Mouse (Mus musculus): ENCODE results near the gene Nqo2.

Gene Nqo2

GRCm38 (mm10) chr13:34002058-34003006 is 37.8 kb downstream of the Nqo2 start, which contains the start of the genes Ripk1 and Serpinb6a:
Gene Ripk1, plus strand, starts transcription at chr13:34002363.
Gene Serpinb6a, minus strand, starts transcription at chr13:34002794.
- DNase-seq, result peak; percentile 89

GRCm38 (mm10) chr13:34003058-34003457 is 38.6 kb downstream of the Nqo2 start:
- no peak for DNase-seq

- DNase-seq, result no peak
Observed at GRCm38 (mm10) chr13:34007234-34007633, 42.7 kb downstream of the Nqo2 start.

- DNase-seq, result no peak
Observed at GRCm38 (mm10) chr13:34016927-34017569, 52.6 kb downstream of the Nqo2 start.

GRCm38 (mm10) chr13:34018521-34018920 is 54.0 kb downstream of the Nqo2 start:
- no peak for DNase-seq

GRCm38 (mm10) chr13:34021998-34022397 is 57.5 kb downstream of the Nqo2 start:
- DNase-seq, result no peak

- DNase-seq, result no peak
Observed at GRCm38 (mm10) chr13:34032041-34032440, 67.6 kb downstream of the Nqo2 start.

GRCm38 (mm10) chr13:34035424-34035823 is 70.9 kb downstream of the Nqo2 start:
- no peak for DNase-seq

- no peak for DNase-seq
Observed at GRCm38 (mm10) chr13:34036726-34037125, 72.2 kb downstream of the Nqo2 start.

- peak; percentile 92 for DNase-seq
Observed at GRCm38 (mm10) chr13:34037172-34038055, 72.9 kb downstream of the Nqo2 start, which contains the start of gene Bphl. Gene Bphl, plus strand, starts transcription at chr13:34037597.

- no peak for DNase-seq
Observed at GRCm38 (mm10) chr13:34038056-34038432, 73.6 kb downstream of the Nqo2 start.

All from right cerebral cortex, postnatal 25 days (tissue).